Mouse (Mus musculus) kidney, embryonic 14.5 days (tissue): Measurements from ENCODE around the gene 6330409D20Rik. TPM values are rescaled to one million over a fixed set of nuclear protein-coding genes. Genes with fewer than 3 reads are reported as not detected.

Source experiments
- ATAC-seq: fragments of 200-750 bp; cut with Nextera tagmentation; 2 replicates; pipeline ENCODE4 v1.8.0; 2017; ENCODE audit warnings: moderate number of reproducible peaks, mild to moderate bottlenecking, moderate TSS enrichment, moderate library complexity; ENCODE audit not compliant: low FRiP score, low TSS enrichment
- H3K27ac ChIP-seq: fragments of 300-500 bp; sonication (generic); 2 replicates; pipeline ENCODE4 v1.5.1; 2014; ENCODE audit warnings: low read depth, mild to moderate bottlenecking, low read length, moderate library complexity, mixed read lengths
- H3K27me3 ChIP-seq: fragments of 300-500 bp; sonication (generic); 2 replicates; pipeline ENCODE4 v1.6.1; 2014; ENCODE audit warnings: mild to moderate bottlenecking, low read length; ENCODE audit not compliant: control insufficient read depth, insufficient read depth
- H3K36me3 ChIP-seq: fragments of 300-500 bp; sonication (generic); 2 replicates; pipeline ENCODE4 v1.6.1; 2014; ENCODE audit warnings: low read length, mixed read lengths; ENCODE audit not compliant: control insufficient read depth, insufficient read depth
- H3K4me1 ChIP-seq: fragments of 300-500 bp; sonication (generic); 2 replicates; pipeline ENCODE4 v1.6.1; 2014; ENCODE audit warnings: low read length, mixed read lengths; ENCODE audit not compliant: control insufficient read depth, insufficient read depth
- H3K4me2 ChIP-seq: fragments of 300-500 bp; sonication (generic); replicated peaks from 2 replicates; pipeline ENCODE4 v1.6.1; 2014; ENCODE audit warnings: low read depth, mild to moderate bottlenecking, low read length
- H3K4me3 ChIP-seq: fragments of 300-500 bp; sonication (generic); 2 replicates; pipeline ENCODE4 v1.5.1; 2014; ENCODE audit warnings: mild to moderate bottlenecking, low read length
- H3K9ac ChIP-seq: fragments of 300-500 bp; sonication (generic); 2 replicates; pipeline ENCODE4 v1.6.1; 2014; ENCODE audit warnings: low read depth, mild to moderate bottlenecking, low read length, moderate library complexity
- H3K9me3 ChIP-seq: fragments of 300-500 bp; sonication (generic); 2 replicates; pipeline ENCODE4 v1.6.1; 2016; ENCODE audit warnings: low read length; ENCODE audit not compliant: control insufficient read depth
- WGBS: fragments of 180-500 bp; shearing (Covaris S2); extraction: QIAGEN DNeasy Blood & Tissue Kit; methylation state at CpG from one replicate; pipeline ENCODE4 v1.1.7; 2014; 5-methylcytosine and 5-hydroxymethylcytosine counted together
- polyA plus RNA-seq: library from polyadenylated mRNA; unstranded; fragments of >200 nt; fragmentation: Nextera tagmentation; extraction: Ambion mirVana; gene quantifications from 2 replicates; pipeline ENCODE4 v1.2.1, GENCODE M21; 2014

The 6330409D20Rik gene
- polyA plus RNA-seq, 1 experiment from 2014 or later: not detected

DNA sequence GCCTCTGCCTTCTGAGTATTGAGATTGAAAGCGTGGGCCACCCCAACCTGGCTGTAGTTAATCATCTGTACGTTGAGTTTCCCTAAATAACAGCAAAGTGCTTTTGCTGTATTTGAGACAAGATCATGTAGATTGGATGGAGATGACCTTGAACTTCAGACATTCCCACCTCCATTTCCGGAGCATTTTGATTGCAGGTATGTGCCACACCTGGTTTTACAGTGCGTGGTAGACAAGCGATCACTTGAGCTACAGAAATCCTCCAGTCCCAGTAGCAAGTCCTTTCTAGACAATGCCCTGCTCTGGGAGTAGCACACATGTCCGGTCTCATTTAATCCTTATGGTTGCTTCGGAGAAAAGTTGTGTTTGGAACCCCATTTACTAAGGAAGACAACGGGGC is 37.8 kb downstream of the 6330409D20Rik start:
- no peak overlapping the region for H3K4me2 ChIP-seq
- H3K4me1 ChIP-seq: no peaks in the 10 kb centered on the region
- H3K27me3 ChIP-seq: no peaks in the 10 kb centered on the region
- 89% methylated on average over 8 of the region's 8 CpGs for WGBS
- peaks cover 52% of the 10 kb centered on the region for H3K36me3 ChIP-seq
- H3K4me3 ChIP-seq: no peak overlapping the region
- H3K9ac ChIP-seq: no peak overlapping the region
- no peak for ATAC-seq
- H3K9me3 ChIP-seq: no peaks in the 10 kb centered on the region
- H3K27ac ChIP-seq: no peak overlapping the region

DNA sequence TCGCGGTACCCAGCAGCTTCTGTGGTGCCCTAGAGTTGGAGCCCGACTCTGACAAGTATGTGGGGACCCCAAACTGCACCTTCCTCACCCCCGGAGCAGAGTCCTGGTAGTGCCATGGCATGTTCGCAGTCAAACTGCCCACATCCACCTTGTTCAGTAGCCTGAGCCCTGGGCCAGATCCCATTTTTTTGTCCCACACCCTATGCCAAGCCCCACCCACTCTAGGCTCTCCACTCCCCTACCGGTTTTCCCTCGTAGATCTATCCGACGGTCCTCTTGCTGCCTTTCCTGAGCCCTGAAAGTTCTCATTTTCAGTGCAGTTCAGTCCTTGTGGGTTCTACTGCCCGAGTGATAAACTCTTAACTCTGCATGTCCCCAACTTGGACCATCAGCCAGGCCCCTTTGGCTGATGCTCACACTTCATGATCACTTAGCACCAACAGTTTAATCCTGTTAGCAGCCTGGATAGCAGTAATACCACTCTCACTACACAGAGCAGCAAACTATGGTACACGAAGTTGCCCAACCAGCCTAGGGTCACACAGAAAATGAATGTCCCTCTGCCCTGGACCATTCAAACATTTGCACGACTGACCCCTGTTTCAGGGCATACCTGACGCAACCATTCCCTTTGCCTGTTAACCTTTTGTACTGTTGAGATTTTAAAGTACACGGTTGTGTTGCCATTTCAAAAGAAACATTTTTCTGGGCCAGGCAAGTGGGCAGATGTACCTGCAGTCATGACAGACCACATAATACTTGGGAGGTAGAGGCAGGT is 39.7 kb downstream of the 6330409D20Rik start:
- ATAC-seq: no peak
- 85% methylated on average over 14 of the region's 14 CpGs for WGBS
- no peak overlapping the region for H3K27ac ChIP-seq

DNA sequence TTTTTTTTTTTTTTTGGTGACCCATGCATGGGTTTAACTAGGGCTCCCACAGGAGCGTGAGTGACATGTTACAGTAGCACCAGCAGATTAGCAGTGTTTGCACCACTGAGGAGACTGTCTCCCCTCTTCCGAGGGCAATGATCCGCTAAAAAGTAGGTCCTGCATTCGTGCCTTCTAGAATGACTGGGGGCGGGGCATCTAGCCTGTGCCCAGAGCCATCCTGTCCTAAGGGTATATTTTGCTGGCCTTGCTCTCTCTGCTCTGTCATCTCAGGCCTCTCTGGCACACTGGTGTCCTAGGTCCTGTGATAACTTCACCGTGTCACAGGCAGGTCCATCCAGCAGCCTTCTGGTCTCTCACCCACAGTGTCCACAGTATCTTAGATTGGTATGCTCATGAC is 41.1 kb downstream of the 6330409D20Rik start:
- H3K4me2 ChIP-seq: no peak overlapping the region
- no peaks in the 10 kb centered on the region for H3K27me3 ChIP-seq
- H3K27ac ChIP-seq: no peak overlapping the region
- no peak overlapping the region for H3K4me3 ChIP-seq
- no peaks in the 10 kb centered on the region for H3K9me3 ChIP-seq
- WGBS: 56% methylated on average over 6 of the region's 6 CpGs
- H3K9ac ChIP-seq: no peak overlapping the region
- peaks cover 19% of the 10 kb centered on the region for H3K36me3 ChIP-seq
- H3K4me1 ChIP-seq: no peaks in the 10 kb centered on the region
- ATAC-seq: no peak

More for the DNA sequence above, 39.7 kb downstream of the 6330409D20Rik start:
- Histone ChIP-seq H3K36me3 (peaks cover 34% of the 10 kb centered on the region), H3K4me3 (no peak overlapping the region), H3K27me3 (no peaks in the 10 kb centered on the region), H3K9me3 (no peaks in the 10 kb centered on the region), H3K4me2 (no peak overlapping the region), H3K4me1 (no peaks in the 10 kb centered on the region), H3K9ac (no peak overlapping the region)

DNA sequence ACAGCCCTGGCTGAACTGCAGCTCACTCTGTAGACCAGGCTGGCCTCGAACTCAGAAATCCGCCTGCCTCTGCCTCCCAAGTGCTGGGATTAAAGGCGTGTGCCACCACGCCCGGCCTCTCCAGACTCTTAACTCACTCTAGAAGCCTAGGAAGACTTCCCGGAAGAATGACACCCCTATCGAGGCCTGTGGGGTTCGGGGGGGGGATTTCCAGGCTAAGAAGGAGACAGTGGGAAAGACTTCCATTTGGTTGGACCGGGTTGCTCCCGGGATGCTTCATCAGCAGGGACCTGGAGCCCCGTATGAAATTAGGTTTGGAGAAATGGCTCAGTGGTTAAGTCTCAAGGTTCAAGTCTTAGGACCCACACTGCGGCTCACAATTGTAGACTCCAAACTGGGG is 46.1 kb downstream of the 6330409D20Rik start:
- Histone ChIP-seq H3K36me3 (peaks cover 3% of the 10 kb centered on the region; the same call in 1 of the 2 replicates), H3K27ac (no peak overlapping the region), H3K4me3 (peak overlapping the region; percentile 90), H3K9me3 (no peaks in the 10 kb centered on the region), H3K27me3 (no peaks in the 10 kb centered on the region), H3K4me2 (peak overlapping the region; percentile 85), H3K4me1 (peaks cover 14% of the 10 kb centered on the region), H3K9ac (no peak overlapping the region; the same call in 1 of the 2 replicates)
- ATAC-seq: no peak
- WGBS: 81% methylated on average over 12 of the region's 12 CpGs

DNA sequence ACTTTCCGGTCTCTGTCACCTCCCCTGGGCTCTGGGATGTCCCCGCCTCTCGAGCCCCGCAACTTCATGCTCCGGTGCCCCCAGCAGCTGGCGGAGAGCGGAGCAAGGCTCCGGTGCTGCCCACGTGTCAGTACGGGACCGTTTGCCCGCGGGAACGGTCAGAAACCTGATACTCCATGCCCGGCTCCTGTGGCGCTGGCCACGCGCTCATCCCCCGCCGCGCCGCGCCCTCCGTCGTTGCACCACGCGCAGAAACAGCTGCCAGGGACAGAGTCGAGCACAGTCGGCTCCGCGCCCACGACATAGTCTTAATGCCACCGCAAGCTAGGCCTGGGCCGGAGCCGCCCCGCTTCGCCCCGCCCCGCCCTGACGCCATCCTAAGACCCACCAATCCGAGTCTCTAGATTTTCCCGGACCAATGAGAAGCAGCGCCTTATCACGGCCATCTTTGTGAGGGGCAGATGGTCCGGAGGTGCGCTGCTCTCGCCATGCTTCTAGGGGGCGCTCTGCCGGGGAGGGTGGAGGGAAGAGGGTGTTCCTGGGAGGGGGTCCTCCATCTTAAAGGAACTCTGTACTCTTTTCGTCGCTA is 46.9 kb downstream of the 6330409D20Rik start:
- Histone ChIP-seq H3K4me1 (peaks cover 14% of the 10 kb centered on the region), H3K9ac (peak overlapping the region; percentile 89), H3K27me3 (no peaks in the 10 kb centered on the region), H3K4me3 (peak overlapping the region; percentile 90), H3K36me3 (peaks cover 3% of the 10 kb centered on the region; the same call in 1 of the 2 replicates), H3K4me2 (peak overlapping the region; percentile 85), H3K9me3 (no peaks in the 10 kb centered on the region), H3K27ac (peak overlapping the region; percentile 67)
- under 1% methylated on average over 51 of the region's 51 CpGs for WGBS
- ATAC-seq: peak; percentile 97

DNA sequence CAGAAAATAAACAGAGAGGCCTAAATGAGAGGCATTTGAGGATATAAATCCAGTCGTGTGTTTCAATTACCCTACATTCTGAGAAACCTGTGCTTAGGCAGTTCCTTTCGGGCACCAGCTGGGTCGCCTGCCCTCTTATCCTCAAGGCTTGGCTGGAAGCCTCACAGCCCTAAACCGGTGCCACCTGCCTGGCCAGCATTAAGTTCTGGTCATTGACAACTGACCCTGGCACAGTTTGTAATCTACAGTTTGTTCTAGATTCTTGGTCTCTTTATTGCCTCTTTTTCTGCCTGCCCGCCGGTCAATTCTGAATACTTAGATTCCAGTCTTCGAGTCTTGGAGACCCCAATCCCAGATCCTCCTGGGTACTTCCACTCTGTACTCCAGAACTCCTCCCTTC is 47.5 kb downstream of the 6330409D20Rik start:
- ATAC-seq: no peak
- Histone ChIP-seq H3K4me2 (peak overlapping the region; percentile 85), H3K4me1 (peaks cover 14% of the 10 kb centered on the region), H3K9me3 (no peaks in the 10 kb centered on the region), H3K4me3 (peak overlapping the region; percentile 90), H3K27me3 (no peaks in the 10 kb centered on the region), H3K9ac (peak overlapping the region; percentile 89), H3K36me3 (peaks cover 3% of the 10 kb centered on the region; the same call in 1 of the 2 replicates), H3K27ac (peak overlapping the region; percentile 56; the same call in 1 of the 2 replicates)
- 14% methylated on average over 7 of the region's 7 CpGs for WGBS

DNA sequence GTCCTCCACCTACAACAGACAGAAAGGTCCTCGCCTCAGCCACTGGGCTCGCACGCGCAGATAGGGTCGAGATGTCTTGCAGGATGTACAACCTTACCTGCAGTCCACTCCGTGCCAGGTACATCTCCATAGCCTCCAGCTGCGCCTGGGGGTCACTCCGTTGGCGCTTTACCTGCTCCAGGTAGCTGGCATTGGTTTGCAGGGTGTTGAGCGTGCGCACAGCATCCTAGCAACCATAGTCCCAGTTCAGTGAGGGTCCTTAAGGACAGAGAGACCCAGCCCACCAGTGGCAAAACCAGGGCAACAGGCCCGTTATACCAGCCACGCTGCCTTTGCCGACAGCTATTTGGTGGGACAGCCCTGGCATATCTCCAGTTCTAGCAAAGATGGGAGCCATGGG is 48.3 kb downstream of the 6330409D20Rik start:
- 96% methylated on average over 14 of the region's 14 CpGs for WGBS
- no peaks in the 10 kb centered on the region for H3K9me3 ChIP-seq
- 0 out of 2 replicates have a peak overlapping the region, but pooled peaks have one; percentile 89 for H3K9ac ChIP-seq
- H3K27ac ChIP-seq: no peak overlapping the region
- peaks cover 14% of the 10 kb centered on the region for H3K4me1 ChIP-seq
- H3K4me3 ChIP-seq: peak overlapping the region; percentile 90; the same call in 1 of the 2 replicates
- H3K27me3 ChIP-seq: no peaks in the 10 kb centered on the region
- no peak for ATAC-seq
- H3K4me2 ChIP-seq: peak overlapping the region; percentile 85
- peaks cover 8% of the 10 kb centered on the region for H3K36me3 ChIP-seq

DNA sequence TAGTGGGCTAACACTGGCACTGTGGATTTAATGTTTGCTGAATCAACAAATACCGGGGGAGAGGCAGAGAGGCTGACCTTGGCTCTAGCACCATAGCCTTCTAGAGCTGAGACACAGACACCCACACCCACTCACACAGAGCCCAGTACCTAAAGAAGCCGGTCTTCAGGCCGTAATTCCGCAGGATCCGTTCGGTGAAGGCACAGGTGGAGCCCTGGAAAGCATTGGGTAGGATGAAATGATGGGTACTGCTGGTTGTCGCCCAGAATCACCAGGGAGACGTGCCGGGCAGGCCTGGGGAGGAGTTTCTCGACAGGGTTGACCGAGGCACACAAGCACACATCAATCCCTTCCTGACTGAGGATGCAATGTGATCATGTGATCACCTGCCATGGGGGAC is 49.8 kb downstream of the 6330409D20Rik start:
- no peaks in the 10 kb centered on the region for H3K9me3 ChIP-seq
- H3K27ac ChIP-seq: no peak overlapping the region
- H3K4me2 ChIP-seq: no peak overlapping the region
- H3K4me3 ChIP-seq: no peak overlapping the region
- ATAC-seq: no peak
- no peaks in the 10 kb centered on the region for H3K27me3 ChIP-seq
- peaks cover 14% of the 10 kb centered on the region for H3K4me1 ChIP-seq
- no peak overlapping the region for H3K9ac ChIP-seq
- 76% methylated on average over 11 of the region's 11 CpGs for WGBS
- H3K36me3 ChIP-seq: peaks cover 23% of the 10 kb centered on the region

DNA sequence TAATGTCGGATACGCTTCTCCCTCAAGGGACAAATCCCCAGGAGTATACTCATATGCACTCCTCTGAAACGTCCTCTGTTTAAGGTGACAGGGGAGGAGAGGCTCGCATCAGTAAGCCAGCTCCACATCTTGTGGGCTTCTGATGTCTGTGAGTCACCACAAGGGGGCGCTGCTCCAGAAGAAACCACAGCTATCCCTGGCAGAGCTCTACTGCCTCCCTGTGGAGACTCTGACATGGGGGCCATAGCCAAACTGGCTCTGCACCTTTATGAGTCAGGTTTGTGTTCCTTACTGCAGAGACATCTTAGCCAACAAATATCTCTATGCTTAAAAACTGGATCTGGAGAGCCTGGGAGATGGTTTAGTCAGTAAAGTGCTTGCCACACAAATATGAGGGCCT is 51.4 kb downstream of the 6330409D20Rik start:
- peaks cover 39% of the 10 kb centered on the region for H3K36me3 ChIP-seq

More for the DNA sequence above, 51.4 kb downstream of the 6330409D20Rik start:
- 23% methylated on average over 5 of the region's 5 CpGs for WGBS
- ATAC-seq: peak; percentile 26; the same call in 1 of the 2 replicates
- Histone ChIP-seq H3K4me1 (peaks cover 14% of the 10 kb centered on the region), H3K4me2 (no peak overlapping the region), H3K9ac (no peak overlapping the region), H3K9me3 (no peaks in the 10 kb centered on the region), H3K27ac (no peak overlapping the region), H3K4me3 (no peak overlapping the region), H3K27me3 (no peaks in the 10 kb centered on the region)
